Mouse (Mus musculus): ENCODE data around the gene Mc3r. TPM values are rescaled to one million over a fixed set of nuclear protein-coding genes. Genes with fewer than 3 reads are reported as not detected.

The Mc3r gene
- polyA plus RNA-seq, 1 experiment, result not detected

DNA sequence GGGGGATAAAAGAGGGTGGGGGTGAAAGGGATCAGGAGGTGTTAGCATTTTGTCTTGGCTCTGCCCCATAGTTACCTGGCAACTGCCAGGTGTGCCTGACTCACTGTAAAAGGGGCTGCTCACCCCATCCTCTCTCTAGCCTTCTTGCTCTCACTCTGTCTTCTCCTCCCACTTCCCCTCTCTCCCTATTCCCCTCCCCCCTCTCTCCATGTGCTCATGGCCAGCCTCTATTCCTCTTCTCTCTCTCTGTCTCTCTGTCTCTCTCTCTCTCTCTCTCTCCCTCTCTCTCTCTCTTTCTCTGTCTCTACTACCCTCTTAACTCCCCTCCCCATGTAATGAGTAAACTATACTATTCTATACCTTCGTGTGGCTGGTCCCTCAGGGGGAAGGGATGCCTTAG is 41.3 kb downstream of the Mc3r start:
- Histone ChIP-seq H3K4me1 (ENCODE audit: control insufficient read depth) (peaks cover 70% of the 10 kb centered on the region), H3K36me3 (ENCODE audit: control insufficient read depth) (no peaks in the 10 kb centered on the region; the same call in 1 of the 2 replicates), H3K9me3 (ENCODE audit: control insufficient read depth, low read length) (no peaks in the 10 kb centered on the region), H3K4me3 (replicated peaks) (peak overlapping the region; percentile 66), H3K27me3 (ENCODE audit: control insufficient read depth) (peaks cover 17% of the 10 kb centered on the region)
- no peak for TF ChIP-seq TAL1 (IDR thresholded peaks at IDR 0.05; ENCODE audit: low read length)
- no peak for TF ChIP-seq GATA1 (IDR thresholded peaks at IDR 0.05; ENCODE audit: low read length)

GRCm38 (mm10) chr2:172290474-172290873 is 42.2 kb downstream of the Mc3r start:
- TF ChIP-seq TAL1 (IDR thresholded peaks at IDR 0.05; ENCODE audit: low read length), result peak; percentile 89
- peak; percentile 84 for TF ChIP-seq GATA1 (IDR thresholded peaks at IDR 0.05; ENCODE audit: low read length)
- peaks cover 78% of the 10 kb centered on the region for H3K4me1 ChIP-seq (ENCODE audit: control insufficient read depth)

GRCm38 (mm10) chr2:172291025-172291424 is 42.7 kb downstream of the Mc3r start:
- Histone ChIP-seq H3K9me3 (ENCODE audit: control insufficient read depth, low read length) (peaks cover 4% of the 10 kb centered on the region), H3K36me3 (ENCODE audit: control insufficient read depth) (no peaks in the 10 kb centered on the region; the same call in 1 of the 2 replicates), H3K4me3 (replicated peaks) (peak overlapping the region; percentile 66), H3K27me3 (ENCODE audit: control insufficient read depth) (peaks cover 8% of the 10 kb centered on the region), H3K4me1 (ENCODE audit: control insufficient read depth) (peaks cover 84% of the 10 kb centered on the region)
- TF ChIP-seq GATA1 (IDR thresholded peaks at IDR 0.05; ENCODE audit: low read length) (no peak; the same call in 1 of the 2 replicates), TAL1 (IDR thresholded peaks at IDR 0.05; ENCODE audit: low read length) (peak; percentile 44; the same call in 2 of the 3 replicates)

More at GRCm38 (mm10) chr2:172290474-172290873, 42.2 kb downstream of the Mc3r start:
- Histone ChIP-seq H3K27me3 (ENCODE audit: control insufficient read depth) (peaks cover 12% of the 10 kb centered on the region), H3K9me3 (ENCODE audit: control insufficient read depth, low read length) (peaks cover 3% of the 10 kb centered on the region), H3K4me3 (replicated peaks) (peak overlapping the region; percentile 66), H3K36me3 (ENCODE audit: control insufficient read depth) (no peaks in the 10 kb centered on the region; the same call in 1 of the 2 replicates)

DNA sequence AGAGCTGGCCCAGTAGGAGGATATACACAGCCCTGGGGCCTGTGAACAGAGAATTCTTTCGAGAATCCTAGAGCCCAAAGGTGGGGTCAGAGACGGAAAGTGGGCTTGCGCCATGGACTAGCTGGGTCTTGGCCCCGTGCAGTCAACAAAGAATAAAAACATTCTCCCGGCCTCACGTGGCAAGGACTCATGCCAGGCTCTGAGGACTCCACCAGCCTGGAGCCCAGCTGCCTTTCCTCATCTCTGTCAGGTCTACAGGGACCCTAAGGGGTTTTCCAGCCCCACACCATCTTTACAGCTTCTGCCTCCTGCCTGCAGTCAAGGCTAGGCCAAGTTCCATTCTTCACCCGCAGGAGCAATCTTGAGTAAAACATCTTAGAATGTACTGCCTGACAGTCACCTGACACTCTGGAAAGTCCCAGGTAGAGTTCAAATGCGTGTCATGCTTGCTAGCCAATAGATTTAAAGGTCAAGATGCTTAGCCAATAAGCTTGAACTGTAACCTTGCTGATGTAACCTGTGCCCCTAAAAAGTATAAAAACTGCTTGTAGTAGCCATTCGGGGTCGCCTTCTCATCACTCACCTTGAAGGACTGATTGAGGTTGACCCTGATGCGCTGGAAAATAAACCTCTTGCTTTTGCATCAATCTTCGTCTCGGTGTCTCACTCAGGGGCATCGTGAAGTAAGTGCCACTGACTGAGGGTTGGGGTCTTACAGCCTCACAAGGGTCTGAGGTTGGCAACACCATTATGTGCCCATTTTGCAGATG is 43.6 kb downstream of the Mc3r start:
- Histone ChIP-seq H3K27me3 (ENCODE audit: control insufficient read depth) (peaks cover 5% of the 10 kb centered on the region), H3K36me3 (ENCODE audit: control insufficient read depth) (no peaks in the 10 kb centered on the region; the same call in 1 of the 2 replicates), H3K4me3 (replicated peaks) (peak overlapping the region; percentile 66), H3K9me3 (ENCODE audit: control insufficient read depth, low read length) (peaks cover 4% of the 10 kb centered on the region), H3K4me1 (ENCODE audit: control insufficient read depth) (peaks cover 86% of the 10 kb centered on the region)
- TF ChIP-seq TAL1 (IDR thresholded peaks at IDR 0.05; ENCODE audit: low read length) (no peak), GATA1 (IDR thresholded peaks at IDR 0.05; ENCODE audit: low read length) (no peak)

DNA sequence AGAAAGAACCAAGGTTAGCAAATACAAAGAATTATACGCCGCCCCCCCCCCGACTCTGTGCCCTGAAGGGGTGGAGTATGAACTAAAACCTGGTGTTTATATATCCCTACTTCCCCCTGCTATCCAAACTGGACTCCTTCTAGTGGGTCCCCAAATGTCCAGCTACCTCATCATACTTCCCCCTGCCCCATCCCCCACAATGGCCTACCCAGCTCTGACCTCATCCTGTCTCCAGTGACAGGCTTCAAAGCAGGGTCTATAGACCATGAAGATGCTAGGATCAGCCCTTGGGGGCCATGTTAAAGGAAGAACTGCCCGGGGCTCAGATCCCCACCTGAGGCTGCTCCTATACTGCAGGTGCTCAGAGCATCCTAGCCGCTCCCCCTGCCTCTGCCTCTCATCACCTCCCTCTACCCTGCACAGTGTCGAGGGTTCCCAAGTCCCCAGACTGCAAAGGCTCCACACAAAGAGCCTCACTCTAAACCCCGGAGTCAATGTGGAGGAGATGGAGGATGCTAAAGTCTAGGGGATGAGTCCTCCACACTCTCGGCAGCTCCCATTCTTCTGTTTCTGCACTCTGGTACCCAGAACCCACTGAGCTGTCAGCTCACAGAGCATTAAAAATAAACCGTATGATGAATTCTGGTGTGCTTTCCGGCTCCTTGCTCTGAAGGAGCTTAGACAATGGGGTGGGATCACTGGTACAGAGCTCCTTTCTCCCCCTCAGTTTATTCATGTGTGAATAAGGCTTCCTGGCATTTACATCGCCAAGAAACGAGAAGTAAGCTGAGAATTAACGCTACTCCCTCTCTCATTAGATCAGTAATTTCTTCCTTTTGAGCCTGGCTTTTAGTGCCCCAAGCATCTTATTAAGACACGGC is 44.5 kb downstream of the Mc3r start:
- TF ChIP-seq TAL1 (IDR thresholded peaks at IDR 0.05; ENCODE audit: low read length), result no peak
- TF ChIP-seq GATA1 (IDR thresholded peaks at IDR 0.05; ENCODE audit: low read length), result no peak
- H3K27me3 ChIP-seq (ENCODE audit: control insufficient read depth), result peaks cover 3% of the 10 kb centered on the region; the same call in 1 of the 2 replicates
- peaks cover 90% of the 10 kb centered on the region for H3K4me1 ChIP-seq (ENCODE audit: control insufficient read depth)
- no peak overlapping the region for H3K4me3 ChIP-seq (replicated peaks)
- H3K9me3 ChIP-seq (ENCODE audit: control insufficient read depth, low read length), result peaks cover 4% of the 10 kb centered on the region
- H3K36me3 ChIP-seq (ENCODE audit: control insufficient read depth), result no peaks in the 10 kb centered on the region; the same call in 1 of the 2 replicates

DNA sequence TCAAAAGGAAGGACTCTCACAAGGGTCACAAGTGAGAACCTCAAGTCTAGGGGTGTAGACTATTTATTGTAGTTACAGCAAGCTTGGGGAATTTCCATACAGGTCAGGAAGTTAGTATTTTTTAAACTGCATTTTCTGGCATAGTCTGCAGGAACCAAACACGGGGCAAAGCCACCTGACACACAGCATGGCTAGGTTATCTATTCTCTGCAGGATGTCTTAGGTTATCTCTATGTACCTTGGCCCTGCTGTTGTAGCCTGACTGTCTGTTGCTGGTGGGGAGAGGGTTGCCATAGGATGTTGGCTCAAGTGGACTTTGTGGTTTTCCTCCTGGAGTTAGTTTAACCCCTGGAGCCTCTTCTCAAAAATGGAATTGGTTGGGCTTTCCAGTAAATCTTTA is 49.8 kb downstream of the Mc3r start:
- Histone ChIP-seq H3K9me3 (ENCODE audit: control insufficient read depth, low read length) (peaks cover 4% of the 10 kb centered on the region), H3K4me3 (replicated peaks) (peak overlapping the region; percentile 38), H3K36me3 (ENCODE audit: control insufficient read depth) (no peaks in the 10 kb centered on the region), H3K4me1 (ENCODE audit: control insufficient read depth) (peaks cover 67% of the 10 kb centered on the region), H3K27me3 (ENCODE audit: control insufficient read depth) (peaks cover 21% of the 10 kb centered on the region)
- TF ChIP-seq GATA1 (IDR thresholded peaks at IDR 0.05; ENCODE audit: low read length), result peak; percentile 81
- peak; percentile 84 for TF ChIP-seq TAL1 (IDR thresholded peaks at IDR 0.05; ENCODE audit: low read length)

- Histone ChIP-seq H3K4me1 (ENCODE audit: control insufficient read depth) (peaks cover 67% of the 10 kb centered on the region), H3K4me3 (replicated peaks) (peak overlapping the region; percentile 38), H3K27me3 (ENCODE audit: control insufficient read depth) (peaks cover 21% of the 10 kb centered on the region), H3K36me3 (ENCODE audit: control insufficient read depth) (no peaks in the 10 kb centered on the region), H3K9me3 (ENCODE audit: control insufficient read depth, low read length) (peaks cover 4% of the 10 kb centered on the region)
- TF ChIP-seq GATA1 (IDR thresholded peaks at IDR 0.05; ENCODE audit: low read length) (no peak), TAL1 (IDR thresholded peaks at IDR 0.05; ENCODE audit: low read length) (no peak)
These were observed 50.2 kb downstream of the Mc3r start for GRCm38 (mm10) chr2:172298542-172298941.

- peaks cover 4% of the 10 kb centered on the region for H3K9me3 ChIP-seq (ENCODE audit: control insufficient read depth, low read length)
- peaks cover 61% of the 10 kb centered on the region for H3K4me1 ChIP-seq (ENCODE audit: control insufficient read depth)
- TF ChIP-seq TAL1 (IDR thresholded peaks at IDR 0.05; ENCODE audit: low read length) (no peak), GATA1 (IDR thresholded peaks at IDR 0.05; ENCODE audit: low read length) (no peak)
- no peak overlapping the region for H3K4me3 ChIP-seq (replicated peaks)
- H3K36me3 ChIP-seq (ENCODE audit: control insufficient read depth), result no peaks in the 10 kb centered on the region
- peaks cover 23% of the 10 kb centered on the region for H3K27me3 ChIP-seq (ENCODE audit: control insufficient read depth)
These were observed 51.0 kb downstream of the Mc3r start for GRCm38 (mm10) chr2:172299126-172299921.

Other genes with a start within 250 kb of the Mc3r start
- 0.02 TPM in 1 of 2 replicates, not detected in the other for gene Cbln4, start 205.0 kb upstream of the Mc3r start, polyA plus RNA-seq (2012)
- 35.0 and 48.5 TPM in 2 replicates for gene Fam210b, start 97.1 kb downstream of the Mc3r start, polyA plus RNA-seq (2012)
- gene Aurka, start 122.0 kb downstream of the Mc3r start, polyA plus RNA-seq (2012), result 5.1 and 10.9 TPM in 2 replicates
- gene Cstf1, start 122.2 kb downstream of the Mc3r start, polyA plus RNA-seq (2012), result 0.76 and 1.7 TPM in 2 replicates
- gene Cass4, start 145.3 kb downstream of the Mc3r start, polyA plus RNA-seq (2012), result not detected in 2 replicates
- 3.9 and 4.2 TPM in 2 replicates for gene Rtf2, start 192.1 kb downstream of the Mc3r start, polyA plus RNA-seq (2012)
- not detected in 2 replicates for gene Gcnt7, start 210.1 kb downstream of the Mc3r start, polyA plus RNA-seq (2012)
- not detected in 2 replicates for gene Fam209, start 224.0 kb downstream of the Mc3r start, polyA plus RNA-seq (2012)